Mouse (Mus musculus): ENCODE results near the gene Foxj3. TPM values are rescaled to one million over a fixed set of nuclear protein-coding genes. Genes with fewer than 3 reads are reported as not detected.

Gene Foxj3
- polyA plus RNA-seq, 1 experiment from 2014 or later: 31.6 TPM

DNA sequence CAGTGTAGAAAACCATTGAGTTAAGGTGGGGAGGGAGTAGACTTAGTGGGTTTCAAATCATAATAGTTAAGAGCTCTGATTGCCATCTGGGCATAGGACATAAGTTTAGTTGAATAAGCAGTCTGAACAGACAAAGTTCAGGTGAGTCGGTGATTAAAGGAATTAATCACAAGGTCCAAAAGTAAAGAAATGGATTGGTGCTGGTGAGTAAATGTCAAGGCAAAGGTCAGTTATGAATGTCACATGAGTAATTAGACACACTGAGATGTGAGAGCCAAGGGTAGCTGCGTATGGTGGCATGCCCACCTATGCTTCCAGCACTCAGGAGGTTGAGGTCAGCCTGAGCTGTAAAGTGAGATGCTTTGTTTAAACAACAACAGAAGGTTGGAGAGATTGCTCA, 52.6 kb downstream of the Foxj3 start:
- DNase-seq (no peak), ATAC-seq (ENCODE audit: low FRiP score, low TSS enrichment) (no peak)
- Histone ChIP-seq H3K9ac (replicated peaks; ENCODE audit: low read length) (no peak overlapping the region), H3K27me3 (ENCODE audit: control insufficient read depth, insufficient read depth, low read length) (no peaks in the 10 kb centered on the region), H3K27ac (replicated peaks; ENCODE audit: low read depth, low read length) (no peak overlapping the region), H3K4me2 (ENCODE audit: low read length) (no peak overlapping the region), H3K9me3 (ENCODE audit: control insufficient read depth, low read length) (no peaks in the 10 kb centered on the region), H3K36me3 (ENCODE audit: control insufficient read depth, insufficient read depth, low read length) (peaks cover 10% of the 10 kb centered on the region; the same call in 1 of the 2 replicates), H3K4me1 (ENCODE audit: control insufficient read depth, insufficient read depth, low read length) (peaks cover 4% of the 10 kb centered on the region; the same call in 1 of the 2 replicates), H3K4me3 (replicated peaks; ENCODE audit: low read depth, low read length) (no peak overlapping the region)
- 88% methylated on average over 2 of the region's 2 CpGs for WGBS

- H3K4me1 ChIP-seq (ENCODE audit: control insufficient read depth, insufficient read depth, low read length): peaks cover 4% of the 10 kb centered on the region; the same call in 1 of the 2 replicates
- no peaks in the 10 kb centered on the region for H3K27me3 ChIP-seq (ENCODE audit: control insufficient read depth, insufficient read depth, low read length)
- no peak overlapping the region for H3K4me2 ChIP-seq (ENCODE audit: low read length)
- H3K4me3 ChIP-seq (replicated peaks; ENCODE audit: low read depth, low read length): no peak overlapping the region
- no peak overlapping the region for H3K27ac ChIP-seq (replicated peaks; ENCODE audit: low read depth, low read length)
- peaks cover 10% of the 10 kb centered on the region; the same call in 1 of the 2 replicates for H3K36me3 ChIP-seq (ENCODE audit: control insufficient read depth, insufficient read depth, low read length)
- ATAC-seq (ENCODE audit: low FRiP score, low TSS enrichment) (no peak), DNase-seq (no peak)
- no peak overlapping the region for H3K9ac ChIP-seq (replicated peaks; ENCODE audit: low read length)
- WGBS: 91% methylated on average over 1 of the region's 1 CpGs
- no peaks in the 10 kb centered on the region for H3K9me3 ChIP-seq (ENCODE audit: control insufficient read depth, low read length)
These were observed 53.2 kb downstream of the Foxj3 start for GRCm38 (mm10) chr4:119590027-119590426.

DNA sequence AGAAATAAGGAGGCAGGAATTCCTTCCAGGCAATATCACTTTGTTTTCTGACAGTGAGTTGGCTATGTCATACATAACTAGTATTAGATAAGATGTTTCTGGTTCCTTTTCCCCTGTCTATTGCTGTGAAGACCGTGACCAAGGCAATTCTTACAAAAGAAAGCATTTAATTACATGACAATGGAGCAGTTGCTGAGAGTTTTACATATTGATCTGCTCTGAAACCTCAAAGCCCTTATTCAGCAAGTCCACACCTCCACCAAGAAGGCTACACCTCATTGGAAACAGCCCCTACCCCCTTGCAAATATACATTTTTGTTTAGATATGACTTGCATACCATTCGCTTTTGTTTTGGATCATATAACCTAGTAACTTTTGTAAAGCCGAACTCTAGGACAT, 55.7 kb downstream of the Foxj3 start:
- H3K9ac ChIP-seq (replicated peaks; ENCODE audit: low read length): no peak overlapping the region
- ATAC-seq (ENCODE audit: low FRiP score, low TSS enrichment): no peak
- no peak for DNase-seq
- no peaks in the 10 kb centered on the region for H3K9me3 ChIP-seq (ENCODE audit: control insufficient read depth, low read length)
- H3K4me1 ChIP-seq (ENCODE audit: control insufficient read depth, insufficient read depth, low read length): peaks cover 4% of the 10 kb centered on the region; the same call in 1 of the 2 replicates
- H3K4me3 ChIP-seq (replicated peaks; ENCODE audit: low read depth, low read length): no peak overlapping the region
- no peaks in the 10 kb centered on the region for H3K27me3 ChIP-seq (ENCODE audit: control insufficient read depth, insufficient read depth, low read length)
- no peak overlapping the region for H3K27ac ChIP-seq (replicated peaks; ENCODE audit: low read depth, low read length)
- 59% methylated on average over 3 of the region's 3 CpGs for WGBS
- no peak overlapping the region for H3K4me2 ChIP-seq (ENCODE audit: low read length)
- peaks cover 6% of the 10 kb centered on the region; the same call in 1 of the 2 replicates for H3K36me3 ChIP-seq (ENCODE audit: control insufficient read depth, insufficient read depth, low read length)

DNA sequence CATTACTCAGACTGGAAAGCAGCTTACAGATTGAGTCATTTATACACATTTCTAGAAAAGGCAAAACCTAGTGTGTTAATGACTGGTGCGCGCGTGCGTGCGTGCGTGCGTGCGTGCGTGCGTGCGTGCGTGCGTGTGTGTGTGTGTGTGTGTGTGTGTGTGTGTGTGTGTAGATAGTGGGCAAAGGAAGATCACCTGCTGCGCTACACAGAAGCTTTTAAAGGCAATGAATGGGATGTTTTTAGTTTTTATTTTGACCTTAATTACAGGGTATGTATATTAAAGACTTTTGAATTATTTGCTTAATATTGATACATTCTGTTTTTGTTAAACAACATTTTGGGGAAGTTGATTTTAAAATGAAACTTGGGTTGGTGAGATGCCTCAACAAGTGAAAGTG, 57.5 kb downstream of the Foxj3 start:
- Histone ChIP-seq H3K36me3 (ENCODE audit: control insufficient read depth, insufficient read depth, low read length) (no peaks in the 10 kb centered on the region), H3K4me1 (ENCODE audit: control insufficient read depth, insufficient read depth, low read length) (peaks cover 4% of the 10 kb centered on the region; the same call in 1 of the 2 replicates), H3K9ac (replicated peaks; ENCODE audit: low read length) (no peak overlapping the region), H3K4me2 (ENCODE audit: low read length) (no peak overlapping the region), H3K27ac (replicated peaks; ENCODE audit: low read depth, low read length) (no peak overlapping the region), H3K27me3 (ENCODE audit: control insufficient read depth, insufficient read depth, low read length) (no peaks in the 10 kb centered on the region), H3K4me3 (replicated peaks; ENCODE audit: low read depth, low read length) (no peak overlapping the region), H3K9me3 (ENCODE audit: control insufficient read depth, low read length) (no peaks in the 10 kb centered on the region)
- DNase-seq (no peak), ATAC-seq (ENCODE audit: low FRiP score, low TSS enrichment) (no peak)
- WGBS: 93% methylated on average over 14 of the region's 14 CpGs

- Histone ChIP-seq H3K36me3 (ENCODE audit: control insufficient read depth, insufficient read depth, low read length) (no peaks in the 10 kb centered on the region), H3K4me1 (ENCODE audit: control insufficient read depth, insufficient read depth, low read length) (no peaks in the 10 kb centered on the region), H3K9me3 (ENCODE audit: control insufficient read depth, low read length) (no peaks in the 10 kb centered on the region), H3K4me2 (ENCODE audit: low read length) (no peak overlapping the region), H3K4me3 (replicated peaks; ENCODE audit: low read depth, low read length) (no peak overlapping the region), H3K27me3 (ENCODE audit: control insufficient read depth, insufficient read depth, low read length) (no peaks in the 10 kb centered on the region), H3K27ac (replicated peaks; ENCODE audit: low read depth, low read length) (no peak overlapping the region), H3K9ac (replicated peaks; ENCODE audit: low read length) (no peak overlapping the region)
- DNase-seq: no peak
- no peak for ATAC-seq (ENCODE audit: low FRiP score, low TSS enrichment)
- WGBS: 58% methylated on average over 1 of the region's 1 CpGs
These were observed 62.8 kb downstream of the Foxj3 start for GRCm38 (mm10) chr4:119599605-119600004.

GRCm38 (mm10) chr4:119609488-119609887, 72.7 kb downstream of the Foxj3 start:
- Histone ChIP-seq H3K4me2 (ENCODE audit: low read length) (no peak overlapping the region), H3K9ac (replicated peaks; ENCODE audit: low read length) (no peak overlapping the region), H3K4me1 (ENCODE audit: control insufficient read depth, insufficient read depth, low read length) (no peaks in the 10 kb centered on the region), H3K36me3 (ENCODE audit: control insufficient read depth, insufficient read depth, low read length) (no peaks in the 10 kb centered on the region), H3K4me3 (replicated peaks; ENCODE audit: low read depth, low read length) (no peak overlapping the region), H3K27ac (replicated peaks; ENCODE audit: low read depth, low read length) (no peak overlapping the region), H3K9me3 (ENCODE audit: control insufficient read depth, low read length) (no peaks in the 10 kb centered on the region), H3K27me3 (ENCODE audit: control insufficient read depth, insufficient read depth, low read length) (no peaks in the 10 kb centered on the region)
- no peak for ATAC-seq (ENCODE audit: low FRiP score, low TSS enrichment)
- 96% methylated on average over 1 of the region's 1 CpGs for WGBS
- DNase-seq: no peak

DNA sequence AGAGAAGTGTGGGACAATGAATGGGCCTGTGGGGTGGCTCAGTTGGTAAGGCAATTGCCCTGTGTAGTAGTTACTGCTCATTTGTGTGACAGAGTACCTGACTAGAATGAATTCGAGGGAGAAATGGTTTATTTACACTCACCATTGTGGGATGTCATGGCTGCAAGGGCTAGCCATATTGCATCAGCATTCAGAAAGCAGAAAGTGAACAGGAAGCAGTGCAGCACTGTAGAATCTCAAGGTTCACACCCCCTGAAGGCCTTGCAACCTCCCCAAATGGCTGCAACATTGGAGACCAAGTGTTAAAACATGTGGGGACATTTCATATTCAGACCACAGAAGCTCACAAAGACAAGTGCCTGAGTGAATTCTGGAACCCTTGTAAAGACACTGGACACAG, 77.3 kb downstream of the Foxj3 start:
- H3K36me3 ChIP-seq (ENCODE audit: control insufficient read depth, insufficient read depth, low read length): peaks cover 3% of the 10 kb centered on the region; the same call in 1 of the 2 replicates
- ATAC-seq (ENCODE audit: low FRiP score, low TSS enrichment) (no peak), DNase-seq (no peak)
- H3K4me1 ChIP-seq (ENCODE audit: control insufficient read depth, insufficient read depth, low read length): no peaks in the 10 kb centered on the region
- no peak overlapping the region for H3K4me3 ChIP-seq (replicated peaks; ENCODE audit: low read depth, low read length)
- no peak overlapping the region for H3K9ac ChIP-seq (replicated peaks; ENCODE audit: low read length)
- no peaks in the 10 kb centered on the region for H3K9me3 ChIP-seq (ENCODE audit: control insufficient read depth, low read length)
- H3K27me3 ChIP-seq (ENCODE audit: control insufficient read depth, insufficient read depth, low read length): no peaks in the 10 kb centered on the region
- 78% methylated on average over 1 of the region's 1 CpGs for WGBS
- H3K27ac ChIP-seq (replicated peaks; ENCODE audit: low read depth, low read length): no peak overlapping the region
- no peak overlapping the region for H3K4me2 ChIP-seq (ENCODE audit: low read length)

- no peak for ATAC-seq (ENCODE audit: low FRiP score, low TSS enrichment)
- Histone ChIP-seq H3K9me3 (ENCODE audit: control insufficient read depth, low read length) (no peaks in the 10 kb centered on the region), H3K27me3 (ENCODE audit: control insufficient read depth, insufficient read depth, low read length) (no peaks in the 10 kb centered on the region), H3K9ac (replicated peaks; ENCODE audit: low read length) (no peak overlapping the region), H3K4me3 (replicated peaks; ENCODE audit: low read depth, low read length) (no peak overlapping the region), H3K27ac (replicated peaks; ENCODE audit: low read depth, low read length) (no peak overlapping the region), H3K4me2 (ENCODE audit: low read length) (no peak overlapping the region), H3K4me1 (ENCODE audit: control insufficient read depth, insufficient read depth, low read length) (no peaks in the 10 kb centered on the region), H3K36me3 (ENCODE audit: control insufficient read depth, insufficient read depth, low read length) (peaks cover 9% of the 10 kb centered on the region)
- WGBS: 88% methylated on average over 4 of the region's 4 CpGs
- no peak for DNase-seq
These were observed 77.9 kb downstream of the Foxj3 start for GRCm38 (mm10) chr4:119614724-119615123.

DNA sequence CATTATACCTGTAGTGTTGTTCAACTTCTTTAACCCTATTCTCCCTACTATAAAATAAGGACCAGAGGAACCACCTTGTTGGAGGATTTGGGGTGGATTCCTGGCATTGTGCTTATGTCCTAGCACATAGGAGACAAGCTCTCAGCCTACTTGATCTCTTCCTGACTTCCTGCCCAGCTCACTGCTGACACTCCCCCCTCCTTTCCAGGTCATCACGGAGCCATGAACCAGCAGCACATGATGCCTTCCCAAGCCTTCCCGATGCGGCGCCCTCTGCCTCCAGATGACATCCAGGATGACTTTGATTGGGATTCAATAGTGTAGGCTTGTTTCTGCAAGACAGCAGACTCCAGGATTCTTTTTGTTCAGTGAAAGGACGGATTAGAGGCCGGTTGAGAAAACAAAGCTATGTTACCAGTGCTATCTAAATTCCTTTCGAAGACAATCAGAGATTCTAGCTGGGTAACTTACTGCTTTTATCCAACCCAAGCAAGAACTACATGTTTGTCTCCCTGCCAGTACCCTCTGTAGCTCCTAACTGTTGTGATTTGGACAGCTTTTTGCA, 89.4 kb downstream of the Foxj3 start:
- ATAC-seq (ENCODE audit: low FRiP score, low TSS enrichment) (no peak), DNase-seq (no peak)
- no peak overlapping the region for H3K4me3 ChIP-seq (replicated peaks; ENCODE audit: low read depth, low read length)
- 16% methylated on average over 7 of the region's 7 CpGs for WGBS
- H3K27me3 ChIP-seq (ENCODE audit: control insufficient read depth, insufficient read depth, low read length): no peaks in the 10 kb centered on the region
- no peak overlapping the region for H3K4me2 ChIP-seq (ENCODE audit: low read length)
- H3K9ac ChIP-seq (replicated peaks; ENCODE audit: low read length): no peak overlapping the region
- no peaks in the 10 kb centered on the region for H3K9me3 ChIP-seq (ENCODE audit: control insufficient read depth, low read length)
- H3K36me3 ChIP-seq (ENCODE audit: control insufficient read depth, insufficient read depth, low read length): peaks cover 49% of the 10 kb centered on the region
- no peaks in the 10 kb centered on the region for H3K4me1 ChIP-seq (ENCODE audit: control insufficient read depth, insufficient read depth, low read length)
- 0 out of 2 replicates have a peak overlapping the region, but pooled peaks have one; percentile 9 for H3K27ac ChIP-seq (replicated peaks; ENCODE audit: low read depth, low read length)

Measured in midbrain, embryonic 14.5 days (tissue).